Mouse (Mus musculus) layer of hippocampus, postnatal 10 days (tissue): ENCODE data around the gene Nacc1. TPM values are rescaled to one million over a fixed set of nuclear protein-coding genes. Genes with fewer than 3 reads are reported as not detected.
A peak's percentile ranks its signal among the peaks of the same experiment; 100 is the strongest.

ENCODE experiments used
- DNase-seq, 2 experiments: peaks; one replicate each; pipeline ENCODE4 v3.0.0; 2021; ENCODE audit warnings: low spot score in 2 of 2
- long read RNA-seq: library from polyadenylated mRNA; stranded (forward); transcript quantifications from one replicate; pipeline ENCODE4 v2.0.0, GENCODE M21; 2023
- total RNA-seq, 2 experiments: library from RNA; stranded (reverse); gene quantifications; 2 replicates each; pipeline ENCODE4 v1.2.3; 2021

Gene Nacc1
- total RNA-seq, result 10 to 100 TPM; 73.7 to 75.3 TPM
- long read RNA-seq, full-length matches to known transcripts, result 7 of 47 reads
- long read RNA-seq, partial matches to known transcripts, result 0 of 47 reads
- long read RNA-seq, other reads (novel, unspliced or antisense), result 40 of 47 reads

DNA sequence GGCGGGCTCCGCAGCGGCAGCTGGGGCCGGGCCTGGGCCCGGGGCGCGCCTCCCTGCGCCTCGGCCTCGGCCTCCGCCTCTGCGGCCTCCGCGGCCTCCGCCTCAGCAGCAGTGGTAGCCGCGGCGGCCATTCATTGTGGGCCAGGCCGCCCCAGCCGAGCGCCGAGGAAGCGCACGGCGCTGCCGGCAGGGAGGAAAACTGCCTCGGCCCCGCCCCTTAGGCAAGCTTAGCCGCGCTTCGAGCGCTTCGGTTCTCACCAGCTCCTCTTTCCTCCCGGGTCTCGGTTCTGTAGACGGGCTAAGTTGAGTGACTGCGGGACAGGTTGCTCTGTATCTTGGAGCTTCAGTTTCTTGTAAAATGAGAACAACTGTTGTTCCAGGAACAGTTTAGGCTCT lies at the start of gene Nacc1:
Nacc1 (minus strand) TSS at position 158 of the 396 bp plus-strand sequence.
- DNase-seq, result peak; percentile 83 to 89

DNA sequence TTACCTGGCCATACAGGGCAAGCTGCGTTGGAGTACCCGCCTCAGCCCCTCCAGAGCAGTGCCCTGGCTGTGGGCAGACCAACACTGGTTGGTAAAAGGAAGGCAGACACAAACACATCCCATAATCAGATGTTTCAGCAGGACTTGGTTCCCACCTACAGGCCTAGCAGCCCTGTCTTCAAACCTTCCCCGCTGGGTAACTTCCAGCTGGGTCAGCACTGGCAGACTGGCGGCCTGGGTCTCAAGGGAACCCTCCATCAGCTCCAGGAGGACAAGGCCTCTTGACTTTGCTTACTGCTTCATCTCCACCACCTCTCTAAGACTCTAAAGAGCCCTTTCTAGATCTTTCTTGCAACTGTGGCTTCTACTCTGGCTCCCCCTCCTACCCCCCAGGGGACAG lies 48.9 kb upstream of the Nacc1 start:
- DNase-seq, result no peak

- DNase-seq, result no peak
Measured at GRCm38 (mm10) chr8:84735597-84735996, 47.9 kb upstream of the Nacc1 start.

DNA sequence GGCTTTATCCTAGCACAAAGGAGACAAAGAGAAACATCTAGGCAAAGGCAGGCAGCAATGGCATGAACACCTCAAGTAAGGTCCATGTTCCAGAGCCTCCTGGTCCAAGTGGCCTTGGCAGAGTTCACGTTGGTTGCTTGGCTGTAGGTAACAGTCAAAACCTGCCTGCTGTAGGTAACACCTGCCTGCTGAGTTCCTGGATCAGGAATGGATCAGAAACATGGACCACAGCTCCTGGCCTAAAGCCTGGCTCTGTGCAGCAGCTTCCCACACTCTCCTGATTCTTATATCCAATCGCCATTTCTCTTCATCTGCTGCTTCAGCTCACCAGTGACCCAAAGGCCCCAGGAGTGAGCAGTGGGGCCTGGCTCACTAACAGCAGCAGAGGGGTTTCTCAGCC lies 47.0 kb upstream of the Nacc1 start:
- no peak for DNase-seq

DNA sequence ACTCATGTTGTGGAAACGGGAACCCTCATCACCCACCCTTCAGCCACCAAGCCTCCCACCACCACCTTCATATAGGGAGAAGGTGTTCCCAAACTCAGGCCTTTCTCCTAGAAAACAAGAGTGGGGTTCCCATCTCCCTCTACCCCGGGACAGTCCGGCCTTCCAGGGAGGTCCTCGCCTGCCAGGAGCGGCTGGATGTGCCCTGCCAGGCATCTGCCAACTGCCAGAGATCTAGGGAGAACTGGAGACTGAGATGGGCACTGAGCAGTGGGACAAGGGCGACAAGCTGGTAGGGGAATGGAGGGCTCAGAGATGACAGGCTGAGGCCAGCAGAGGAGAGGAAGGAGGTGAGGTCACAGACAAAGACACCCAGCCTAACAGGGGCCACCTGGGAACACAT lies 46.3 kb upstream of the Nacc1 start:
- no peak for DNase-seq

- no peak for DNase-seq
Measured at GRCm38 (mm10) chr8:84732996-84733395, 45.3 kb upstream of the Nacc1 start.

DNA sequence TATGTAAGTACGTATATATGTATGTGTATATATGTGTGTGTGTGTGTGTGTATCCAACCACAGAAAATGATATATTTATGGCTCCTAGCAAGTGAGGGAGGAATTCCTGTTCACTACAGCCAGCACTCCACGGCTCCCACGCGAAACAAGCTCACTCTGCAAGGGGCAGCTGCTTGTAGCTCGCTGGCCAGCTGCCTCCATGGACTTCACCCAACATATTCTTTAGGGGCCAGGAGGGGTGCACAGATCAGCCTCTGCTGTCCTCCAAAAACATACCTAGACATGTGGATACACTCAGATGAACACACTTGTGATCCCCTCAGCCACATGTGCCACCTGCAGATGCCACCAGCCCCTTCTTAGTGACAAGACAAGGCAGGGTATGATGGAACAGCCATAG lies 44.9 kb upstream of the Nacc1 start:
- no peak for DNase-seq

DNA sequence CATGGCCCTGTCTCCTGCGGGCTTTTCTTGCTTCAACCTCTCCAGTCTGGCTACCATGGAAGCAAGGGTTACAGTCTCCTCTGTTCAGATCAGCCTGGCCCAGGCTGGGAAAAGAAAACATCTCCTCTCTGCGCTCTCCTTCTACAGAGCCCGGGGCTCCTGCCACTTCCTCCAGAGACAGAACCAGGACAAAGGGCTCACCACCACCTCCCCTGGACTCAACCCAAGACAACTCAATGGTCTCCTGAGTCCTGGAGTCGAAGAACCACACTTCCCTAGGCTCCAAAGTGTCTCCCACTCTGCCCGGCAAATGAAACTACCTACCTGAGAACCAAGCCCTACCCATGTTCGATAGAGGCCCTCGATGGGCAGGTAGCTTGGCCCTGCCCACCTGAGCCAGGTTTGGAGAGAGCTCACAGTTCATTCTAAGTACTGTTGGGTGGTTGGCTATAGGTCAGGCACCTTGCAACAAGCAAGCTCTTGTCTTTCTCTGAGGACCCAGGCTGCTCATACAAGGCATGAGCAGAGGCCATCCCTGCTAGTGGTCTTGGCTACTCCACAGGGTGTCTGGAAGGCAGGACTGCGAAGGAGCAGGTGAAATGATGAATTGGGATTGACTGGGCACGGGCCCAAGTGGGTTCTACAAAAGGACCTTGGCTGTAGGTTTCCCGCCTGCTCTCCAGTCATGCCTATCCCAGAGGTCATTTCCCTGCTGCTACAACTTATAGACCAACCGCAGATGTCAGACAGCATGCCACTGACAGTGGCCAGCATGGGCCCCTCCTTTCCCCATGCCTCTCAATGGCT lies 43.9 kb upstream of the Nacc1 start:
- no peak for DNase-seq

DNA sequence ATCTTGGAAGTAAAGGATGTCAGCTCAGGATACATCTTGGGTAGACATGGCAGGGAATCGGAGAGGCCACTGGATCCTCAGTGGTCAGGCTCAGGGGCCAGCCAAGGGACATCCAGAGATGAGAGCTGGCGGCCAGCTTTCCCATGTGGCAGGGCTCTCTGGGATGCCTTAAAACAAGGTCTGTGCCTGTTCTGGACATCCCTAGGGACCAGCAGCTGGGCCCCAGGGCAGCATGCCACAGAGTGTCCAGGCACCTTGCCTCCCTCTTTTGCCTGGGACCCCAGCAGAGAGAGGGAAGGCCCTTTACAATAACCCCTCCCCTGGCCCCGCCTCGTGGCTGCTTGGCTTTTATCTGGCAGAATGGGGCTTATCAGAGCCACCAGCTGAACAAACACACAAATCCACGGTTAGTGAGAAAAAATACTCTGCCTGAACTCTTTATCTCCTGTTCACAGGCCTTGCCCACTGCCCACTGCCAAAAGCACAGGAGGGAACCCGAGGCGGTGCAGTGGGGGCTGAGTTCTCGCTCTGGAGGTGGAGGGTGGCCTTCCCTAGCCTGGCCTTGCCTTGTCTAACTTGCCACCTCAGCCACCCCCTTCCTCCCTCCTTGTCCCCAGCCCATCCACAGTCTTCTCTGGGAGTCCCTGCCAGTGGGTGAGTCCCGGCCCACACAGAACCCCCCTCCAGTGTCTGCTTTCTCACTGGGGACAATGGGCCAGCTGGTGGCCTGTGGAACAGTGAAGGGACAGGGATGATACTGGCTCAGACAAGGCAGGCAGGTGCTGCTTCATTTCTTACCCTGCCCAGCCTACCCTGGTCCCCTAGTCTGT lies 43.1 kb upstream of the Nacc1 start:
- DNase-seq, result no peak

- peak; percentile 69 to 76 for DNase-seq
Measured at GRCm38 (mm10) chr8:84729921-84730362, 42.3 kb upstream of the Nacc1 start.

- no peak for DNase-seq
Measured at GRCm38 (mm10) chr8:84728474-84728873, 40.8 kb upstream of the Nacc1 start.

DNA sequence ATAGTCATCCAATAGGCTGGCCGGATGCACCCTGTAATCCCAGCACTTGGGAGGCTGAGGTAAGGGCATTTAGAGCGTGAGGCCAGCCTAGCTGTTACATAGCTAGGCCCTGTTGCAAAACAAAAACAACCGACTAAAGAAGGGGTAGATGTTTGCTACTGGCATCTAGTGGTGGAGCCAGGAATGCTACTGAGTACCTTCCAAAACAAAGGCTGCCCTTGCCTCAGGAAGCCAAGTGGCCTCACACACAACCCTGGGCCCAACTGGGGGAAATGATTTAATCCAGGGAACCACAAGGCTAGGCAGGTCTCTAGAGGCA lies 38.2 kb upstream of the Nacc1 start:
- peak in 1 of 2 experiments; percentile 61 for DNase-seq

DNA sequence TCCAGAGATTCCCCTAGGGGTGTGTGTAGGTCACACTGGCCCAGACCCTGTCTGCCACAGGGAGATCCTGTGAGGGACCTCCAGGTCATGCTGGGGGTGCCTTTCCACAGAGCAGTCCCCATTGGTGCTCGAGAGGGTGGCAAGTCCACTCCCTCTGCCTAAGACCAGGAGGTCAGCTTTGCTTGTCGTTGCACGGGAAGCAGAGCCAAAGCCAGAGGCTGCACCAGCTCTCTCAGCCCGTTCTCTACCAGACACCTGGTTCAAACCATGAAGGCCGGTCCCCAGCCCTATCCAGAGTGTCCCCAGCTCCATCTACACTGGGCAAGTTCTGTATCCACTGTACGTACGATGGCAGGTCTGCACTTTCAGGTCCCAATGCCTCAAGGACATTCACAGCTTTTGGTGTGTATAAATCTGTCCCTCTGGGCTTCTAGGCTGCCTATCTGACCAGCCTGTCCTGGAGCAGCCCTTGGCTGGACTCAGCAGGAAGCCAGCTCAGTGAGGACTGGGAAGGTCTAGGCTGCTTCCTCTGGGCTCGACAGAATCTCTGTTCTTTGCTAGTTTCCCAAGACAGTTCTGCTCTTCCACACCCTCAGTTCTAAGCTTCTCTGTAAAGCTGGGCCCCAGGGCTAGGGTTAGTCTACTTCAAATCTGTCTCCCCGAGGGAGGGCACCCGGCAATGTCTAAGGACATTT lies 37.7 kb upstream of the Nacc1 start:
- DNase-seq, result no peak

- no peak for DNase-seq
Measured at GRCm38 (mm10) chr8:84724683-84725082, 37.0 kb upstream of the Nacc1 start.

DNA sequence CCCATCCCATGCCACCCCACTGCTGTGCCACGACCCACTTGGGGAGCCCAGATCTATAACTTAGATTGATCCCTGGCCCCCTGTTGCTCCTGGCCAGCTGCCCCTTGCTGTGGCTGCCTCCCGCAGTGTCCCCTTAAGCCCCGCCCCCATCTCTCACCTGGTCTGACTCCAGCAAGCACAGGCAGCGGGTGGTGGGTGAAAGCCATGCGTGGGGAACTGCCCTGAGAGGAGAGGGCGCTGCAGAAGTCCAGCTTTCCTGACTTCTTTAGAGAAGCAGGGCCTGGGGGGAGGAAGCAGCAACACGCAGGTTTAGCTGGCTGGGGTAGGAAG lies 35.9 kb upstream of the Nacc1 start:
- DNase-seq, result peak; percentile 42 to 57

GRCm38 (mm10) chr8:84722850-84723570 lies 35.3 kb upstream of the Nacc1 start, which contains the start of gene G430095P16Rik:
Gene G430095P16Rik, plus strand, starts transcription at chr8:84723007.
- peak; percentile 70 to 77 for DNase-seq

DNA sequence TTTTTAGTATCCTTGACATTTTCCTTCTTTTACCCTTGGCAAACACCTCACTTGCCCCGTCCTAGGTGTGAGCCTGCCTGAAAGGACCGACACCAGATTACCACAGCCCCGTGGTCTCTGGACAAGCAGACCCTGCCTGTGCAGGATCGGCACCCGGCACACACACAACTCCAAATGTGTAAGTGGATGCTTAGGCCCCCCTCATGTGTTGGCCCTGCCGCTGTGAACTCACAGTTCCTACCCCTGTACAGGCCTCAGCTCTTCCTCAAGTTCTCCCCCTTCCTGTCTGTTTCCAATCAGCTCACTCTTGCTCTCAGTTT lies 34.8 kb upstream of the Nacc1 start:
- DNase-seq, result no peak

DNA sequence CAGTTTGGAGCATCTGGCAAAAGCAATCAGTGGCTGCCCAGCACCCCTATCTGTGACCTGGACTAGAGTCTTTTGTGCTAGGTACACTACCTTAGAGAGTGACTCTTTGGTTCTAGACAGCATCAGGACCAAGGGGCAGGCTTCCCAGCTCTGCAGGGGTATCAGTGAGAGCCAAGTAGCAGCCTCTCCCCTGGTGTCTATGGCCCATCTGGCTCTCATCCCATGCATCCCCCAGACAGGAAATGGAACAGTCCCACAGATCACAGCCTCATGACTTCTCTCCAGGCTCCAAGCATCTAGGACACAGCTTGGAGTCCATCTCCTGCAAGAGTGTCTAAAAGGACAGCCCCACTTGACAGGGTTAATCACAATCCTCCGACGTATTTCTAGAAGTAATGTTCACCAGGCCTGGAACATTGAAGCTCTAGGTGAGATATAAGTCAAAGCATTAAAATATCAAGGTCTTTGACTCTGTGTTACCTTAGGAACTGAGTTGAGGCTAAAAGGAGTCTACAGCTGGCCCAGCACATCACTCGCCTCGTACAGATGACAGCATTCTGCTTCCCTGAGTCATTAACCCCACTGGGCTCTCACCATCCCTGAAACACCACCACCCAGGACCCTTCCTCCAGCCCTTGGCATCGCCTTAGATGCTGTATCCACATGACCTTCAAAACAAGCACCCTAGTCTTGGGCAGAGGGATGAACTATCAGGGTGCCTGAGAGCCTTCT lies 31.5 kb upstream of the Nacc1 start:
- DNase-seq, result no peak

GRCm38 (mm10) chr8:84718476-84718875 lies 30.8 kb upstream of the Nacc1 start:
- DNase-seq, result no peak

- DNase-seq, result no peak
Measured at GRCm38 (mm10) chr8:84716790-84717189, 29.1 kb upstream of the Nacc1 start.
